Mouse (Mus musculus): ENCODE measurements around the gene Dse.

Dse gene

GRCm38 (mm10) chr10:34136432-34136831 lies 71.1 kb downstream of the Dse start:
- DNase-seq (ENCODE audit: low read depth, low spot score): no peak

GRCm38 (mm10) chr10:34131356-34131755 lies 76.2 kb downstream of the Dse start:
- no peak for DNase-seq (ENCODE audit: low read depth, low spot score)

- no peak for DNase-seq (ENCODE audit: low read depth, low spot score)
These were observed 79.1 kb downstream of the Dse start for GRCm38 (mm10) chr10:34128391-34128790.

GRCm38 (mm10) chr10:34127392-34128378 lies 79.8 kb downstream of the Dse start, which contains the start of gene Calhm6:
Gene Calhm6, minus strand, starts transcription at chr10:34127984.
- peak; percentile 69 for DNase-seq (ENCODE audit: low read depth, low spot score)

GRCm38 (mm10) chr10:34118421-34118820 lies 89.1 kb downstream of the Dse start:
- DNase-seq (ENCODE audit: low read depth, low spot score): no peak

GRCm38 (mm10) chr10:34117770-34118169 lies 89.7 kb downstream of the Dse start:
- peak; percentile 30 for DNase-seq (ENCODE audit: low read depth, low spot score)

GRCm38 (mm10) chr10:34117131-34117530 lies 90.4 kb downstream of the Dse start:
- no peak for DNase-seq (ENCODE audit: low read depth, low spot score)

GRCm38 (mm10) chr10:34111964-34112738 lies 95.4 kb downstream of the Dse start:
- DNase-seq (ENCODE audit: low read depth, low spot score): no peak

- peak; percentile 70 for DNase-seq (ENCODE audit: low read depth, low spot score)
These were observed 96.6 kb downstream of the Dse start for GRCm38 (mm10) chr10:34110863-34111465.
